Mouse (Mus musculus) hindbrain, embryonic 14.5 days (tissue): ENCODE results near the gene Atp1a4. TPM values are rescaled to one million over a fixed set of nuclear protein-coding genes. Genes with fewer than 3 reads are reported as not detected.

Experiments
- ATAC-seq: fragments of 200-750 bp; cut with Nextera tagmentation; 2 replicates; pipeline ENCODE4 v1.8.0; 2017; ENCODE audit warnings: moderate number of reproducible peaks, mild to moderate bottlenecking, moderate TSS enrichment, moderate library complexity; ENCODE audit not compliant: low FRiP score
- DNase-seq: peaks from one replicate; pipeline ENCODE4 v3.0.0-alpha.2; 2015; ENCODE audit warnings: low spot score
- H3K27ac ChIP-seq: fragments of 300-500 bp; sonication (generic); 2 replicates; pipeline ENCODE4 v1.5.1; 2014; ENCODE audit warnings: mild to moderate bottlenecking, moderate library complexity
- H3K27me3 ChIP-seq: fragments of 300-500 bp; sonication (generic); 2 replicates; pipeline ENCODE4 v1.6.1; 2014; ENCODE audit warnings: mild to moderate bottlenecking, low read length, mixed read lengths; ENCODE audit not compliant: control insufficient read depth, insufficient read depth
- H3K36me3 ChIP-seq: fragments of 300-500 bp; sonication (generic); replicated peaks from 2 replicates; pipeline ENCODE4 v1.6.1; 2014; ENCODE audit not compliant: control insufficient read depth, insufficient read depth
- H3K4me1 ChIP-seq: fragments of 300-500 bp; sonication (generic); replicated peaks from 2 replicates; pipeline ENCODE4 v1.6.1; 2014; ENCODE audit warnings: antibody characterized with exemption, low read length, mixed read lengths; ENCODE audit not compliant: control insufficient read depth, insufficient read depth
- H3K4me2 ChIP-seq: fragments of 300-500 bp; sonication (generic); replicated peaks from 2 replicates; pipeline ENCODE4 v1.6.1; 2014; ENCODE audit warnings: mild to moderate bottlenecking, moderate library complexity
- H3K4me3 ChIP-seq: fragments of 300-500 bp; sonication (generic); replicated peaks from 2 replicates; pipeline ENCODE4 v1.5.1; 2014; ENCODE audit warnings: mild to moderate bottlenecking, low read length
- H3K9ac ChIP-seq: fragments of 300-500 bp; sonication (generic); 2 replicates; pipeline ENCODE4 v1.6.1; 2014
- H3K9me3 ChIP-seq: fragments of 300-500 bp; sonication (generic); 2 replicates; pipeline ENCODE4 v1.6.1; 2016; ENCODE audit warnings: low read length; ENCODE audit not compliant: control insufficient read depth
- whole genome bisulfite sequencing: fragments of 180-500 bp; shearing (Covaris S2); extraction: QIAGEN DNeasy Blood & Tissue Kit; methylation state at CpG from one replicate; pipeline ENCODE4 v1.1.7; 2014; 5-methylcytosine and 5-hydroxymethylcytosine counted together
- polyA plus RNA-seq: library from polyadenylated mRNA; unstranded; fragments of >200 nt; fragmentation: Nextera tagmentation; extraction: Ambion mirVana; gene quantifications from 2 replicates; pipeline ENCODE4 v1.2.1, GENCODE M21; 2014

Atp1a4 gene
- polyA plus RNA-seq, 1 experiment from 2014 or later: 0.15 TPM

DNA sequence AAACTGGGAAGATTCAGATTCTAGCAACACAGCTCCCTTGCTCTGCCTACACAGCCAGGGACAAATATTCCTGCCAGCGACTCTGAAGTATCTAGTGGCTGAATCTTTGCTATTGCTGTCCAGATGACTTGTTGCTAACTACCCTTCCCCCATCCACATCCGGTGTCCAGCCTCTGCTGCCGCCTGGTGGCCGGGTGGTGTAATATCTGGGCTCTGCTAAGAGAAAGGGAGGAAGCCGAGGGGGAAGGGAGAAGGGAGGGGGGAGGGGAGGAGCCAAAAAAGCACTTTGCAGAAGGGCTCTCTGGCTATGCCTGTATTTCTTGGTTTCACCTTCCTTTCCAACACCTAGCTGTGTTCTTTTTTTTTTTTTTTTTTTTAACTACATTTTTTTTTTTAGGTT is 41.1 kb downstream of the Atp1a4 start:
- Histone ChIP-seq H3K27me3 (no peaks in the 10 kb centered on the region), H3K9me3 (no peaks in the 10 kb centered on the region), H3K4me2 (0 out of 2 replicates have a peak overlapping the region, but pooled peaks have one; percentile 11), H3K9ac (no peak overlapping the region), H3K36me3 (no peaks in the 10 kb centered on the region), H3K27ac (no peak overlapping the region), H3K4me3 (no peak overlapping the region), H3K4me1 (peaks cover 27% of the 10 kb centered on the region)
- 0% methylated on average over 5 of the region's 5 CpGs for WGBS
- ATAC-seq (peak; percentile 31; the same call in 1 of the 2 replicates), DNase-seq (peak; percentile 88)

DNA sequence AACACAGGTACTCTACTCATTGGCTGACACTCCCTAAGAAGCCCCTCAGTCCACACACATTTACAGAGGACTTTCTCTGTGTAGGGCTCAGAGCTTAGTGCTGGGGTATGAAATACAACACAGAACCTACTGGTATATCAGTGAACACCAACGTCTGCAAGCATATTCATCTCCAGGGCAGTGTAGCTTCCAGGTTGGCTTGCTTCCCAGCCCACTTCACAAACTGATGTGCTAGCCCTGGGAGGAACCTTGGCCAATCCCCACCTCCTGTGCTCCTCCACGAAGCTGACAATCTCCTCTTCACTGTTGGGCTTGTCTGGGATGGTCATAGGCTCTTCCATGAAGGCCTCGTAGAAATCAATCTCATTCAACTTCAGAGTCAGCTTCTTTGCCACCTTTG is 43.5 kb downstream of the Atp1a4 start:
- ATAC-seq (no peak), DNase-seq (no peak)
- no peak overlapping the region for H3K27ac ChIP-seq
- no peaks in the 10 kb centered on the region for H3K27me3 ChIP-seq
- H3K9ac ChIP-seq: no peak overlapping the region
- no peaks in the 10 kb centered on the region for H3K9me3 ChIP-seq
- 60% methylated on average over 3 of the region's 3 CpGs for WGBS
- H3K4me1 ChIP-seq: peaks cover 9% of the 10 kb centered on the region
- H3K4me3 ChIP-seq: no peak overlapping the region
- no peaks in the 10 kb centered on the region for H3K36me3 ChIP-seq
- H3K4me2 ChIP-seq: no peak overlapping the region

DNA sequence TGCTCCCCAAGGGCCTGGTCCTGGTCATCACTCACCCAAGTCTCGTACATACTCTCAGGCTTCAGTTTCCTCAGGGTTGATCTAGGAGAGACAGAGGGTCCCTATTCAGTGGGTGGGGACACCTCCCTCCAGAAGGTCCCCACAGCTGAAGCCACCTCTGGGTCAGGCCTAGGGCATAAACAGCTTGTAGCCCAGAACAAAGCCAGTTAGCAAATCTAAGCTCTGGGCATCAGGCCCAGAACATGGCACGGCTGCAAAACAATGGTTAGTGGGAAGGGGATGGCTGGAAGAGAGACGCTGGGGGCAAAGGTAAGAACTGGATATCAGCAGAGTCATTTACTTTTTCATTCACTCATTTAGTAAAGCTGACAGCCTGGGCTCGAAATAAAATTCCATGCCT is 44.4 kb downstream of the Atp1a4 start:
- ATAC-seq: peak; percentile 34
- 41% methylated on average over 4 of the region's 4 CpGs for WGBS
- Histone ChIP-seq H3K4me1 (peaks cover 5% of the 10 kb centered on the region), H3K27me3 (no peaks in the 10 kb centered on the region), H3K27ac (peak overlapping the region; percentile 14; the same call in 1 of the 2 replicates), H3K9ac (no peak overlapping the region), H3K4me2 (no peak overlapping the region), H3K4me3 (no peak overlapping the region), H3K36me3 (no peaks in the 10 kb centered on the region), H3K9me3 (no peaks in the 10 kb centered on the region)
- no peak for DNase-seq

DNA sequence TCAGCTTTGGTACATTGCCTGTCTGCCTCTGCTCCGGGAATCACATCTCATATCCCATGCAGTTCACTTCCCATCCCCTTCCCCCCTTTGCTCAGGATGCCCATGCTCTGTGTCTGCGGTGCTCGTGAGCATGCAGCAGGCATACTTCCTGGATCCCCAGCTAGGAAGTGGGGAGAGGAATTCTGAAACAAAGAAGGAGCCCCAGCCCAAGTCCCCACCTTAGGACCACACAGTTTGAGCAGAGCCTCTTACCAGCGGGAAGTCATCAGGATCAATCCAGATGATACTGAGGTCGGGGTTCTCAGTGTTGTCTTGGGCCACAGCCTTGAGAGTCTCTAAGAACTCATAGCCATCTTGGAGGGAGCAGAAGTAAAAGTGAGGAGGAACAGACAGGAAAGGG is 45.4 kb downstream of the Atp1a4 start:
- no peaks in the 10 kb centered on the region for H3K9me3 ChIP-seq
- H3K27ac ChIP-seq: 0 out of 2 replicates have a peak overlapping the region, but pooled peaks have one; percentile 5
- WGBS: 48% methylated on average over 5 of the region's 5 CpGs
- ATAC-seq (no peak), DNase-seq (no peak)
- no peaks in the 10 kb centered on the region for H3K27me3 ChIP-seq
- H3K4me2 ChIP-seq: no peak overlapping the region
- peaks cover 4% of the 10 kb centered on the region; the same call in 1 of the 2 replicates for H3K4me1 ChIP-seq
- no peak overlapping the region for H3K4me3 ChIP-seq
- no peaks in the 10 kb centered on the region for H3K36me3 ChIP-seq
- no peak overlapping the region for H3K9ac ChIP-seq

DNA sequence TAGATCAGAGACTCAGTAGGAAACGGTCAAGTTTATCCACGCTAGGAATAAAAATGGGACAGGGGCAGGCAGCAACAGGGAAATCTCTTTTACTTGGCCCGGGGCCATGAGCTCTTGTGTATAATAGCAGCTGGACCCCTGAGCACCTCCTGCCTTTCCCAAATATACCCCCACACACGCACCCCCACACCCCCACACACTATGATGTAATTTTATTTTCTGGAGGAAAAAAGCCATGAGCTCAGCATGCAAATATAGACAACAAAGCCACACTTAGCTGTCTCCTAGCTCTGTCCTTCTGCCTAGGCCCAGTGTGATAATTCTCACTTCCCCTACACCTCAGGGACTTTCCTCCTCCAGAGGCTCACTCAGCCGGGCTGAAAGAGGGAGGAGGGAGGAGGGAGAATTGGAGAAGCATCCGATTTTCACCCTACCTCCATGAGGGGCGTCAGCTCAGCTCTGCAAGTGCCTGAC is 51.1 kb downstream of the Atp1a4 start:
- H3K36me3 ChIP-seq: no peaks in the 10 kb centered on the region
- H3K4me3 ChIP-seq: peak overlapping the region; percentile 88
- peak overlapping the region; percentile 98 for H3K9ac ChIP-seq
- H3K4me1 ChIP-seq: peaks cover 47% of the 10 kb centered on the region
- H3K4me2 ChIP-seq: peak overlapping the region; percentile 94
- no peaks in the 10 kb centered on the region for H3K27me3 ChIP-seq
- ATAC-seq: peak; percentile 3; the same call in 1 of the 2 replicates
- H3K27ac ChIP-seq: peak overlapping the region; percentile 97
- no peaks in the 10 kb centered on the region for H3K9me3 ChIP-seq
- 10% methylated on average over 7 of the region's 7 CpGs for WGBS
- no peak for DNase-seq

DNA sequence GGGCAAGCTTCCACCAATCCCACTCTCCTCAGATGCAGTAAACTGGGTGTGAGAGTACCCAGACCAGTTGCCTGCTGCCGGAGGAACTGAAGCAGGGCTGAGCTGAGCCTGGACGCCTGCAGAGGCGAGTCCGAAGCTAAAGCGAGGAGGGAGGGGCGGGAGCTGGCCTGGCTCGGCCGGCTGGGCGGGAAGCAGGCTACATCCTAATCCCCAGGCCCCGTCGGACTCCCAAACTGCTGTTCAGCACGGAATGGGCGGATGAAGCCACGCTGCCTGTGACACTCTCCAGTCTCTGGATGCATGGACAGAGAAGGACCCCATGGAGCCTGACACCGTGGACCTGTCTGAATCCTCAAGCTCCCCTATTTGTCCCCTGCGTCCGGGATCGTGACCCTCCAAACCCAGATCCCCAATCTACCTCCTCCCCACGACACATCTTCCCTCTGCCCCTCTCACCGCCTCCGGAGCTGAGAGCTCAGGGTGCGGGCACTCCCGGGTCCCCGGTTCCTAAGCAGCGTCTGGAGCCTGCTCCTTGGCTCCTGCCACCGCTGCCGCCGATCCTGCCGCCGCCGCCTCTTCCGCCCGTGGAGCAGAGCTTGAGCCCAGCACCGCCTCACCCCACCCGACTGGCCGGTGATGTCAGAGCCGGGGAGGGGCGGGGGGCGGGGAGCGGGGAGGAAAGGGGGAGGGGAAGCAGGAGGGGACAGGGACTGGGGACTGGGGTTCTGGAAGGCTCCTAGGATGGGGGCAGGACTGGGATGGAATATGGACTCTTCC is 51.9 kb downstream of the Atp1a4 start, which contains the start of gene Pea15a:
TSS of gene Pea15a (minus strand) at position 664 of the 777 bp plus-strand sequence.
- ATAC-seq (peak; percentile 79), DNase-seq (peak; percentile 82)
- peak within 1 kb of the TSS; percentile 98 for H3K9ac ChIP-seq
- peaks cover 56% of the 10 kb centered on the region for H3K4me1 ChIP-seq
- peak within 1 kb of the TSS; percentile 94 for H3K4me2 ChIP-seq
- peak within 1 kb of the TSS; percentile 97 for H3K27ac ChIP-seq
- H3K36me3 ChIP-seq: no peaks in the 10 kb centered on the region
- WGBS: under 1% methylated on average over 36 of the region's 40 CpGs
- H3K4me3 ChIP-seq: peak within 1 kb of the TSS; percentile 88
- no peaks in the 10 kb centered on the region for H3K27me3 ChIP-seq
- H3K9me3 ChIP-seq: no peaks in the 10 kb centered on the region

DNA sequence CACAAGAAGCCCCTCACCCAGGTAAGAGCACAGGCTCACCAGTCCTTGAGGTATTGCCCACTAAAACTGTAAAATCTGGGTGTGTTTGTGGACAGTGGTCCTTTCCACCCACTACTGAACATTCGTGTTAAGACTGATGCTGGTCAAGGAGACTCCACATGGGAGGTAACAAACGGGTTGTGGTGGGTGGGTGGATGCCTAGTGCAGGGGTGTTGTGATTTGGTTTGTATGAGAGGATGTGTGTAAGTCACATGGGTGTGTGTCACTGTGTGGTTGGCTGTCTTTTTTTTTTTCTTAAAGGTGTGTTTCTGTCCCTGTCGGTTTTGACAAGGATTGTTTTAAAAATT is 52.5 kb downstream of the Atp1a4 start:
- peak overlapping the region; percentile 94 for H3K4me2 ChIP-seq
- H3K9ac ChIP-seq: peak overlapping the region; percentile 98
- no peaks in the 10 kb centered on the region for H3K36me3 ChIP-seq
- 1% methylated on average over 3 of the region's 3 CpGs for WGBS
- DNase-seq (no peak), ATAC-seq (no peak)
- H3K27ac ChIP-seq: peak overlapping the region; percentile 97
- H3K27me3 ChIP-seq: no peaks in the 10 kb centered on the region
- H3K9me3 ChIP-seq: no peaks in the 10 kb centered on the region
- H3K4me1 ChIP-seq: peaks cover 62% of the 10 kb centered on the region
- peak overlapping the region; percentile 88 for H3K4me3 ChIP-seq

DNA sequence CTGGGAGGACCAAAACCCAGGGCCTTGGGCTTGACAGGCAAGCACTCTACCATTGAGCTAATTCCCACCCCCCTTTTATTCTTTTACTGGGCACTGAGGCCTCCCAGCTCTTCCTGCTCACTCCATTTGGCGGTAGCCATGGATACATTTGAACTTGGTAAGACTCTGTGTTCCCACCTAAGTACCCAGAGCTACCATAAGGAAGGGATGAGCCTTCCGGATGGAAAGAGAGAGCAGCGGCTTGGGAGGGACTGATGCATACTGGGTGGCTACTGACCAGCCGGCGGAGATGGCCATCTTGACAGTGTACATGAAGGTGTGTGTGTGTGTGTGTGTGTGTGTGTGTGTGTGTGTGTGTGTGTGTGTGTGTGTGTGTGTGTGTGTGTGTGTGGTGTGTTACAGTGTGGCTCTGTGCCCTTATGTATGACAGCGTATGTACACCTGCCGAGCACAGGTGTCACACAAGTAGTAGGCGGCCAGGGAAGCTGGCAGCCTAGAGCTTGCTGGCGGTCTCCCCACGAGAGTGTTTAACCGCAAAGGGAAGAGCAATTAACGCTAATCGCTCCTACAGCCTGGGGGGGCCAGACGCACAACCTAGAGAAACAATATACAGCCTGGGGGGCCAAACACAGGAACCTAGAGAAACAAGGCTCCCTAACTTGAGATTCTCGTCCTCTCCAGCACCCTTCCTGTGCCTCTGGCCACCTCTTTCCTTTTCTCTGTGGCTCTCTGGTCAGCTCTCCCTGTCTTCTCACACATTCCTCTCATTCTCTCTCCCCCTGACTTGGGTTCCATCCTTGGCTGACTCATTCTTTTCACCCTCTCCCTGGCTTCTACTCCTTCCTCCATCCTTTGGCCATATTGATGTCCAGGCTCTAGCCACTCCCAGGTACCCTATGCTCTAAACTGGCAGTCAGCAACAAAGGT is 53.1 kb downstream of the Atp1a4 start:
- H3K27me3 ChIP-seq: no peaks in the 10 kb centered on the region
- H3K4me2 ChIP-seq: peak overlapping the region; percentile 94
- H3K27ac ChIP-seq: peak overlapping the region; percentile 97
- peak overlapping the region; percentile 98 for H3K9ac ChIP-seq
- H3K4me3 ChIP-seq: peak overlapping the region; percentile 88
- ATAC-seq: no peak
- H3K36me3 ChIP-seq: peaks cover 6% of the 10 kb centered on the region
- H3K9me3 ChIP-seq: no peaks in the 10 kb centered on the region
- no peak for DNase-seq
- peaks cover 68% of the 10 kb centered on the region for H3K4me1 ChIP-seq
- WGBS: 12% methylated on average over 15 of the region's 15 CpGs
